Mouse (Mus musculus) E14TG2a.4 (cell line): ENCODE data around the gene Ptprm.

Source experiments
- H3K27me3 ChIP-seq: 2 replicates; pipeline ENCODE4 v1.6.1; 2014; ENCODE audit warnings: low read length, control low read depth; ENCODE audit not compliant: insufficient read depth
- H3K36me3 ChIP-seq: 2 replicates; pipeline ENCODE4 v1.6.1; 2014; ENCODE audit warnings: low read length, control low read depth; ENCODE audit not compliant: insufficient read depth
- H3K4me1 ChIP-seq: replicated peaks from 2 replicates; pipeline ENCODE4 v1.6.1; 2014; ENCODE audit warnings: low read depth, low read length, control low read depth
- H3K4me3 ChIP-seq: replicated peaks from 2 replicates; pipeline ENCODE4 v1.5.1; 2014; ENCODE audit warnings: mild to moderate bottlenecking, low read length
- H3K9me3 ChIP-seq: 2 replicates; pipeline ENCODE4 v1.6.1; 2014; ENCODE audit warnings: low read length, control low read depth
- CTCF ChIP-seq: conservative IDR thresholded peaks from 2 replicates; pipeline ENCODE4 v1.5.1; 2014; ENCODE audit warnings: low read length
- NANOG ChIP-seq: IDR thresholded peaks from 2 replicates; pipeline ENCODE4 v1.6.1; 2014; ENCODE audit warnings: borderline replicate concordance, low read length, mixed read lengths
- POU5F1 ChIP-seq: IDR thresholded peaks from 2 replicates; pipeline ENCODE4 v1.6.1; 2014; ENCODE audit warnings: low read length, borderline replicate concordance

Gene Ptprm

DNA sequence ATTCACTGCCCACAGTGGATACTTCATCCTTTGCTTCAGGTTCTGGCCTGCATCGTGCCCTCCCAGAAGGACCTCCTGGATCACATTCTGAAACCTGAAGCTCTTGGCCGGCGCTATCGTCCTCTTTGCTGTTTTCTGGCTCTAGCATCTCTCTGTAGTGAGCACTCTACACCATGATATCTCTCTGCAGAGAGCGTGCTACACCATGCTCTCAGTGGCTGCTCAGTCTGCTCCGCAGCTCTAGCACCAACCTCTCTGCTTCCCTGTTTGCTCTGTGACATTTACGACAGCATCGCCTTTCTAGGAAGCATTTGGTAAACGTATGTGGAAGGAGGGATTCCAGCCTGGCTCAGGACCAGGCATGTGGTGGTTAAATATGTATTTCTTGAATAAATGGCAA lies 597.8 kb downstream of the Ptprm start:
- no peak overlapping the region for H3K4me3 ChIP-seq
- no peaks in the 10 kb centered on the region for H3K9me3 ChIP-seq
- H3K27me3 ChIP-seq: no peaks in the 10 kb centered on the region
- no peaks in the 10 kb centered on the region for H3K4me1 ChIP-seq
- TF ChIP-seq CTCF (no peak), POU5F1 (no peak), NANOG (no peak)
- H3K36me3 ChIP-seq: no peaks in the 10 kb centered on the region

DNA sequence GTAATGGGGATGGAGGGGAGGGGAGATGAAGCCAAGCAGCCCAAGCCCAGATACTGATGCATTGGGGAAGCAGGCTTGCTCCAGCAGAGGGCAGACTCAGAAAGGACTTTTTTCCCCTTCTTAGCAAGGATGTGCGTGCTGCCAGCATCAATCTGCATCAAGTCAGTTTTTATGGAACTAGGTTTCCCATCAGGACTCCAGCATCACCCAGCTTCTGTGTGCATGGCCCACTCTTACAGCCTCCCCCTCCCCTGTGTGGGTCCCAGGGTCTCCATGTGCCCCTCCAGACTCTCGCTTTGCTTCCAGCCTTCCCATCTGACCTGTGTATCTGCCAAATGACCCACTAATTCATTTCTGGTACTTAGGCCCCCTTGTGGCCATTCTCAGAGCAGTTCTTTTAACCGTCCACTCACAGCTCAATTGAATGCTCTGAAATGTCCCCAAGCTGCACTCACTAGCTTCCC lies 599.0 kb downstream of the Ptprm start:
- TF ChIP-seq NANOG: no peak
- peak; percentile 52 for TF ChIP-seq CTCF
- no peaks in the 10 kb centered on the region for H3K4me1 ChIP-seq
- no peak overlapping the region for H3K4me3 ChIP-seq
- no peaks in the 10 kb centered on the region for H3K27me3 ChIP-seq
- H3K36me3 ChIP-seq: no peaks in the 10 kb centered on the region
- no peaks in the 10 kb centered on the region for H3K9me3 ChIP-seq

DNA sequence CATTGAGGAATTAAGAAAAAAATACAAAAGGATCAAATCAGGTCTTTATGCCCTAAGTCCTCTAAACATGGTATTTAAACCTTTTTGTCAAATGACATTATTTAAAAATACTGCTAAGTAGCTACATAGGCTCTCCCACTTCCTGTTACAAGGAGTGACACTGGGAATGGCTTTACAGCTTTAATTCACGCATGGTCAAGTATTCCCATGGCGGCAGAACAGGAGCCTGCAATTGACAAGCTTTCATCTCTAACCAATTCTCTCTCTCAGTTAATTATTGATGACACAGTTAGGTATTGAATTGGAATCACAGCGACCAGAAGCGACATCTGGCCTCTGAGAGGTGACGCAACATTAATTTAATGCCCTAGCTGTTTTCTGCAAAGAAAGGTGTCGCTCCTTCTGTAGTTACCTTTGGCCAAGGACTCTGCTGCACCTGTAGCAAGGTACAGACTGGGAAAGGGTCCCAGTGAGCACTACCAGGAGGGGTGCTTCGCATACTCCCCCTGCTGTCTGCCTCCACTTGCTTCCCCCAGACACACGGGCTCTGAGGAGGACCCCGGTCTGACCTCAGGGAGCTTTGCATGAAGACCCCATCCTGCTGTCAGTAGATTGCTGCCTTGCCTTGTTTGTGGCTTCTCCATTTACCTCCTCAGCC lies 599.9 kb downstream of the Ptprm start:
- TF ChIP-seq CTCF (no peak), NANOG (no peak), POU5F1 (no peak)
- no peaks in the 10 kb centered on the region for H3K27me3 ChIP-seq
- H3K4me1 ChIP-seq: no peaks in the 10 kb centered on the region
- no peaks in the 10 kb centered on the region for H3K36me3 ChIP-seq
- H3K9me3 ChIP-seq: no peaks in the 10 kb centered on the region
- H3K4me3 ChIP-seq: no peak overlapping the region

DNA sequence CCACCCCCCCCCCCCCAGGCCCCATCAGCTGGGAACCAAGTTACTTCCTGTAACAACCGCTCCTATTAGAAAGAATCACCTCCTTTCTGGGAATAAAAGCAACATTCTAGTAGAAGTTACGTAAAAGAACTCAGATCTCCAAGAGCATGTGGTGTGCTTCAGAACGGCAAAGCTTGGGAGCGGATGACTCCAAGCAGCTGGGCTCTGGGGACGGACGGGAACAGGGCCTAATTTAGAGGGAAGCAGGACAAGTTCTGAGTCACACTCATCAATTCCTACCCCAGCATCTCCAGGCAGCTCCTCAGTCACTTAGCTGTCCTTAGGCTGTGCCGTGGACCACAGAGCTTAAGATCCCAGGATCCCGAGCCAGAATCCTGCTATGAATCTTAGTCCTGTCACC lies 602.5 kb downstream of the Ptprm start:
- Histone ChIP-seq H3K4me3 (no peak overlapping the region), H3K4me1 (no peaks in the 10 kb centered on the region), H3K9me3 (no peaks in the 10 kb centered on the region), H3K36me3 (no peaks in the 10 kb centered on the region), H3K27me3 (no peaks in the 10 kb centered on the region)
- TF ChIP-seq POU5F1 (no peak), NANOG (no peak), CTCF (no peak)

DNA sequence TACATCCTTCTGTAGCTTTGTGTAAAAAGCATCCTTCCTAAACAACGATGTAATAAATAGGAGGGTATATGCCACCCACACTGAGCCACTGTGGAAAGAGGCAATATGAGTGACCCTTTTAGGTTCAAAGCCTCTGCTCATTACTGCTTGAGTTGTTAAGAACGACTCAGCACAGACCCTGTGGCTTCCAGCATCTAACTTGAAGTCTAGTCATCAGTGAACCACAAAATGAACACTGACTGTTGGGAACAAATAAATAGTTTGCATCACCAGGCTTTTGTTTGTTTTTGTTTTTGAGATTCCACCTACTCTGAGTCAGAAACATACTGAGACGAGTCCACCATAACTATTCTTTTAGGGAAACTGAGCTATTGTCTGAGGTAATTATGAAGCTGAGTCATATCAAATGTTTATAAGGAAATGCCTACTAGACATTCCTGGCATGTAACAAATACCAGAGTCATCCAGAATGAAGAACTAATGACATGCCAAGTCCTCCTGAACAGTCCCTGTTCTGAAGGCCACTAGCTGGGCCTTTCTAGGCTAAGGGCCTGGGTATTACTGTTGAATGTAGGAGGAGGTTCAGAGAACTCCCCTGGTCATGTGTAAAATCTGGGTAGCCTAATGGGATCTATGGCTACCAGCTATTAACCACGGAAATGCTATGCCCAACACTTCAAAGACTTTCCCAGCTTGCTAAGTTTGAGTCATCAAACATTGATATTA lies 603.6 kb downstream of the Ptprm start:
- Histone ChIP-seq H3K27me3 (no peaks in the 10 kb centered on the region), H3K4me3 (no peak overlapping the region), H3K36me3 (no peaks in the 10 kb centered on the region), H3K4me1 (no peaks in the 10 kb centered on the region), H3K9me3 (no peaks in the 10 kb centered on the region)
- TF ChIP-seq NANOG (no peak), POU5F1 (no peak), CTCF (no peak)

DNA sequence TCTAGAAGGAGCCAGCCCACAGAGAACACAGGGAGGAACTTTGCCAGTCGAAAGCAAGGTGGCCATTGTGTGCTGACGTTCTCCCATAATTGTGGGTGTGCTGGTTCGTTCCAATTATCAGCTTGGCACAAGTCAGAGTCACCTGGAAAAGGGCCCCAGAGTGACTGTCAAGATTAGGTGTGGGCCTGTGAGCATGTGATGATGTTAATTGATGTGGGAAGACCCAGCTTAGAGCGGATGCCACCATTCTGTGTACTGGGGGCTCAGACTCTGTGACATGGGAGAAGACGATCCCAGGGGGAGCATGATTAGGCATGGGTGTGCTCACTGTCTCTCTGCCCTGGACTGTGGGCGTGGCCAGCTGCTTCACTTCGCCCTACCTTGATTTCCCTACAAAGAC lies 604.3 kb downstream of the Ptprm start:
- TF ChIP-seq NANOG (no peak), CTCF (no peak), POU5F1 (no peak)
- no peak overlapping the region for H3K4me3 ChIP-seq
- H3K4me1 ChIP-seq: no peaks in the 10 kb centered on the region
- H3K36me3 ChIP-seq: no peaks in the 10 kb centered on the region
- H3K27me3 ChIP-seq: no peaks in the 10 kb centered on the region
- H3K9me3 ChIP-seq: no peaks in the 10 kb centered on the region

DNA sequence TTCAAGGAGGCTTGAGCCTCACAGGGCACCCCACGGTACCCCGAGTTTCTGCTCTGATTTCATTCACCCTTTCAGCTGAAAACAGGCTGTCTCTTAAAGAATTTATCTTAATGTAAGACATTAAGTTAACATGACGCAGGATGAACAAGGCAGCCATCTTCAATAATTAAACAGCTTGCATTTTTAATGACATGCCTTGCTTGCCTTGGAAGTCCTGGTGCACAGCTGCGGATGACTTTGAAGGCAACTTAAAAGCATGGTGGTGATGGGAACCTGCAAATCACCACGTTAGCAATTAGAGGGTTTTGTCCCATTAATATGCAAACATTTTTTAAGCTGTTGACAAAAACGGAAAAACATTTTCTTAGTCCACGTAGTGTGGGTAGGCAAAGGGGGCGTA lies 607.8 kb downstream of the Ptprm start:
- Histone ChIP-seq H3K4me3 (no peak overlapping the region), H3K9me3 (no peaks in the 10 kb centered on the region), H3K27me3 (no peaks in the 10 kb centered on the region), H3K4me1 (no peaks in the 10 kb centered on the region), H3K36me3 (no peaks in the 10 kb centered on the region)
- TF ChIP-seq NANOG (no peak), CTCF (no peak), POU5F1 (no peak)

DNA sequence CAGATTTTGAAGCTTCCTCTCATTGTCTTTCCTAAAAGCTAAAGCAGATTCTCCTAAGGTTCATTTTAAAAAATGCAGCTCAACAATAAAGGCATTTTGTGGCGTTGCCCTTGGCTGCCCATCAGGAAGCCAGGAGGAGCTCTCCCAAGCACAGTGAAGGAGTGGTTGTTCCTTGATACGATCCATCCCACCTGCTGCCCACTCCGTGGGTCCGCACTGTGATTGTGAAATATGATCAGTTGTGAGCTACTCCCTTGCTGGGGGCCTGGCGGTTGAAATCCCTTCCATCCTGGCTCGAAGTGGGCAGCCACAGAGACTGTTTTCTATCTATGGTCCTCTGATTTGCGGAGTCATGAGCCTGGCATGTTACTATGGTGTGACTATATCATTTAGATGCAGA lies 610.9 kb downstream of the Ptprm start:
- H3K4me3 ChIP-seq: no peak overlapping the region
- no peaks in the 10 kb centered on the region for H3K27me3 ChIP-seq
- H3K4me1 ChIP-seq: no peaks in the 10 kb centered on the region
- TF ChIP-seq POU5F1 (no peak), CTCF (no peak), NANOG (no peak)
- no peaks in the 10 kb centered on the region for H3K36me3 ChIP-seq
- no peaks in the 10 kb centered on the region for H3K9me3 ChIP-seq

DNA sequence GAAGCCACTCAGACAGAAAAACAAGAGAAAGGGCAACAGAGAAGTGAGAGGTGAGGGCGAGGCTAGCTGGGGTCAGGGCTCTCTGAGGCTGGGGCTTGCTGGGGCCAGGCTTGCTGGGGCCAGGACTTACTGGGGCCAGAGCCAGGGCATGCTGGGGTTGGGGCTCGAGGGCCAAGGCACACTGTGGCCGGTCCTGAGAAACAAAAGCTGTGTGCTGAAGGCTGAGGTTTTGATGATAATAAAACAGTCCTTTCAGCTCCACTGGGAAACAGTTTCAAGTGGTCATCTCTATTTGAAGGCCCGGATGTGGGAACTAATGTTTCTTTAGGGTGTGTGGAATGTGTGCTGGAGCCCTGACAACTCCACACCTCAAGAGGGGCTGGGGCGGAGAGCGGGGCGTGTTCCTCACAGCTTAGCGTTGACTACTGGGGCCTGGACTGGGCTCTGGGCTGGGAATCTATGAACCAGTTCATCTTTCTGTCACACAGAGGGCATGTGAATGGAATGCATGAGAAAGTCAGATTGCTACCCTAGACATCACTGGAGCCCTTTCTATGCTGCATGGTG lies 615.4 kb downstream of the Ptprm start:
- no peaks in the 10 kb centered on the region for H3K36me3 ChIP-seq
- no peaks in the 10 kb centered on the region for H3K4me1 ChIP-seq
- H3K4me3 ChIP-seq: no peak overlapping the region
- no peak for TF ChIP-seq POU5F1
- TF ChIP-seq CTCF: no peak
- TF ChIP-seq NANOG: no peak
- H3K27me3 ChIP-seq: no peaks in the 10 kb centered on the region
- no peaks in the 10 kb centered on the region for H3K9me3 ChIP-seq
